In the genomic region with DNA sequence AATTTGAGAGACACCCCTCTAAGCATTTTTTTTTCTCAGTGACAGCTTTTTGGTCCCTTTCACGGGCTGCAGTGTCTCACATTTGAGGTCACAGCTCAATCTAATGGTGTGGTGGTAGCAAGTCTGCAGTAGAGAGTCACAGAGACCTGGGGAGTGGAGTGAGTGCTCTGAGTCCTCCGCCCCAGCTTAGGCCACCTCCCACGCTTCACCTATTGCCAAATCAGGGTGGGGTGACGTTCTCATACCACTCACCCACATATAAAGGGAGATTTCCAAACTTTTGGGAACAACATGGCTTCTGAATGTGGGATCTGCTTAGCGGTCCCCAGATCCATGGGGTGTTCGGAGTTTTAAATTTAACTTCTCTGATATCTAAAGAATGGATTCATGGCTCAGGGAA, we compare ENCODE assay signal across 20 mouse cellular contexts.
DNase-seq lines count a peak whose midpoint lies in the region; ATAC-seq and TF ChIP-seq lines count a peak whose summit lies in the region.
"Had no signal": no experiment of that assay in that cellular context is flagged by ENCODE, and none has a peak within 500 bp of the region (broad histone marks: within the 10 kb centered on the region; RNA-seq: fewer than 3 reads in every experiment).

No protein-coding gene starts in this region.

- H3K27me3 ChIP-seq in embryonic facial prominence, embryonic 13.5 days = no peaks in the 10 kb centered on the region
- no peaks in the 10 kb centered on the region for H3K27me3 ChIP-seq in embryonic facial prominence, embryonic 10.5 days (replicated peaks; ENCODE audit: low read depth, poor library complexity, severe bottlenecking)
- no peaks in the 10 kb centered on the region for H3K27me3 ChIP-seq in thymus, adult 2 months (ENCODE audit: control insufficient read depth, insufficient read depth, low read length)
- no peaks in the 10 kb centered on the region for H3K27me3 ChIP-seq in lung, embryonic 15.5 days
- H3K27me3 ChIP-seq in stomach, embryonic 16.5 days (ENCODE audit: control insufficient read depth, insufficient read depth, low read length) = no peaks in the 10 kb centered on the region
- H3K27me3 ChIP-seq: embryonic facial prominence, embryonic 15.5 days; limb, embryonic 13.5 days; midbrain, embryonic 13.5 days; neural tube, embryonic 13.5 days had no signal

- no peak overlapping the region for H3K4me3 ChIP-seq in embryonic facial prominence, embryonic 13.5 days
- no peak overlapping the region for H3K4me3 ChIP-seq in embryonic facial prominence, embryonic 10.5 days
- H3K4me3 ChIP-seq in thymus, adult 2 months (ENCODE audit: control insufficient read depth, insufficient read depth, low read length) = no peak overlapping the region
- no peak overlapping the region for H3K4me3 ChIP-seq in lung, embryonic 15.5 days
- H3K4me3 ChIP-seq in stomach, embryonic 16.5 days (replicated peaks; ENCODE audit: low read length) = no peak overlapping the region
- H3K4me3 ChIP-seq: embryonic facial prominence, embryonic 15.5 days; limb, embryonic 13.5 days; midbrain, embryonic 13.5 days; neural tube, embryonic 13.5 days had no signal

- no peak for TF ChIP-seq CTCF in thymus, adult 2 months (IDR thresholded peaks at IDR 0.05; ENCODE audit: borderline replicate concordance, control insufficient read depth, extremely low read depth, insufficient read depth, low read length, poor library complexity)

- peak overlapping the region; percentile 28; the same call in 1 of the 2 replicates for H3K27ac ChIP-seq in embryonic facial prominence, embryonic 13.5 days
- no peak overlapping the region for H3K27ac ChIP-seq in embryonic facial prominence, embryonic 10.5 days (replicated peaks)
- H3K27ac ChIP-seq in thymus, adult 2 months (ENCODE audit: control insufficient read depth, insufficient read depth, low read length) = peak overlapping the region; percentile 29; the same call in 1 of the 2 replicates
- no peak overlapping the region for H3K27ac ChIP-seq in lung, embryonic 15.5 days
- H3K27ac ChIP-seq in stomach, embryonic 16.5 days (ENCODE audit: low read length) = no peak overlapping the region
- H3K27ac ChIP-seq: embryonic facial prominence, embryonic 15.5 days; hindbrain, embryonic 14.5 days; limb, embryonic 13.5 days; midbrain, embryonic 13.5 days; neural tube, embryonic 13.5 days had no signal

- no peak for DNase-seq in embryonic facial prominence, embryonic 10.5 days (ENCODE audit: low spot score)
- DNase-seq in thymus, adult 2 months = no peak
- DNase-seq in thymus, postnatal 36 days = no peak
- no peak for DNase-seq in frontal cortex, postnatal 36 days (ENCODE audit: low spot score in 2 of 2)
- DNase-seq in layer of hippocampus, postnatal 10 days (ENCODE audit: low spot score in 2 of 2) = no peak
- DNase-seq: adrenal gland, postnatal 14 days; cerebellum, postnatal 10 days; gastrocnemius, postnatal 10 days; heart, postnatal 14 days; kidney, adult 11 months; kidney, postnatal 10 days; layer of hippocampus, postnatal 36 days had no signal

- no peaks in the 10 kb centered on the region for H3K9me3 ChIP-seq in embryonic facial prominence, embryonic 13.5 days
- no peaks in the 10 kb centered on the region for H3K9me3 ChIP-seq in embryonic facial prominence, embryonic 10.5 days
- no peaks in the 10 kb centered on the region for H3K9me3 ChIP-seq in lung, embryonic 15.5 days
- H3K9me3 ChIP-seq in stomach, embryonic 16.5 days (replicated peaks; ENCODE audit: control insufficient read depth, low read length) = no peaks in the 10 kb centered on the region
- H3K9me3 ChIP-seq: embryonic facial prominence, embryonic 15.5 days; limb, embryonic 13.5 days; midbrain, embryonic 13.5 days; neural tube, embryonic 13.5 days had no signal

- no peak overlapping the region for H3K4me2 ChIP-seq in embryonic facial prominence, embryonic 13.5 days
- peak overlapping the region; percentile 17; the same call in 1 of the 2 replicates for H3K4me2 ChIP-seq in lung, embryonic 15.5 days
- H3K4me2 ChIP-seq in stomach, embryonic 16.5 days (ENCODE audit: low read depth, low read length) = peak overlapping the region; percentile 19; the same call in 1 of the 2 replicates
- H3K4me2 ChIP-seq: embryonic facial prominence, embryonic 15.5 days; hindbrain, embryonic 14.5 days; limb, embryonic 13.5 days; midbrain, embryonic 13.5 days; neural tube, embryonic 13.5 days had no signal

- H3K9ac ChIP-seq in embryonic facial prominence, embryonic 13.5 days = no peak overlapping the region
- H3K9ac ChIP-seq in lung, embryonic 15.5 days = no peak overlapping the region
- H3K9ac ChIP-seq in stomach, embryonic 16.5 days (ENCODE audit: low read length) = no peak overlapping the region
- H3K9ac ChIP-seq: embryonic facial prominence, embryonic 15.5 days; hindbrain, embryonic 14.5 days; limb, embryonic 13.5 days; midbrain, embryonic 13.5 days; neural tube, embryonic 13.5 days had no signal

- 77% methylated on average over 6 of the region's 6 CpGs for WGBS in embryonic facial prominence, embryonic 13.5 days
- WGBS in embryonic facial prominence, embryonic 10.5 days = 81% methylated on average over 6 of the region's 6 CpGs
- 69% methylated on average over 6 of the region's 6 CpGs for WGBS in thymus, adult 2 months
- 65% methylated on average over 6 of the region's 6 CpGs for WGBS in lung, embryonic 15.5 days
- WGBS in stomach, embryonic 16.5 days = 57% methylated on average over 6 of the region's 6 CpGs

- H3K4me1 ChIP-seq in embryonic facial prominence, embryonic 13.5 days = peaks cover 34% of the 10 kb centered on the region
- H3K4me1 ChIP-seq in embryonic facial prominence, embryonic 10.5 days = peaks cover 23% of the 10 kb centered on the region
- H3K4me1 ChIP-seq in thymus, adult 2 months (replicated peaks; ENCODE audit: control insufficient read depth, insufficient read depth, low read length) = peaks cover 41% of the 10 kb centered on the region
- 0 out of 2 replicates have a peak, but pooled peaks cover 6% of the 10 kb centered on the region for H3K4me1 ChIP-seq in lung, embryonic 15.5 days
- no peaks in the 10 kb centered on the region for H3K4me1 ChIP-seq in stomach, embryonic 16.5 days (ENCODE audit: control insufficient read depth, insufficient read depth, low read length)

- no peaks in the 10 kb centered on the region for H3K36me3 ChIP-seq in embryonic facial prominence, embryonic 13.5 days
- H3K36me3 ChIP-seq in embryonic facial prominence, embryonic 10.5 days (replicated peaks) = no peaks in the 10 kb centered on the region
- H3K36me3 ChIP-seq in thymus, adult 2 months (ENCODE audit: control insufficient read depth, insufficient read depth, low read length) = no peaks in the 10 kb centered on the region
- no peaks in the 10 kb centered on the region for H3K36me3 ChIP-seq in lung, embryonic 15.5 days
- no peaks in the 10 kb centered on the region for H3K36me3 ChIP-seq in stomach, embryonic 16.5 days (ENCODE audit: control insufficient read depth, insufficient read depth, low read length)
- H3K36me3 ChIP-seq: embryonic facial prominence, embryonic 15.5 days; limb, embryonic 13.5 days; midbrain, embryonic 13.5 days; neural tube, embryonic 13.5 days had no signal

- no peak for ATAC-seq in embryonic facial prominence, embryonic 13.5 days (ENCODE audit: insufficient number of reproducible peaks, insufficient read depth, low FRiP score, low TSS enrichment, low read depth)
- ATAC-seq in lung, embryonic 15.5 days (ENCODE audit: borderline replicate concordance, extremely low read depth, low FRiP score, low TSS enrichment) = no peak
- ATAC-seq in stomach, embryonic 16.5 days (ENCODE audit: insufficient read depth, low FRiP score) = no peak
- ATAC-seq: midbrain, embryonic 13.5 days had no signal

- no peak for TF ChIP-seq POLR2A in thymus, adult 2 months (IDR thresholded peaks at IDR 0.05; ENCODE audit: control insufficient read depth, extremely low read depth, insufficient read depth, low read length, poor library complexity)

Comparison
In these comparisons a context has a peak if more than half of its experiments do, and no peak if none do; other contexts are left out.
1. H3K27ac ChIP-seq: peak in embryonic facial prominence, embryonic 13.5 days (single experiment) and thymus, adult 2 months (single experiment); none in embryonic facial prominence, embryonic 10.5 days (single experiment), lung, embryonic 15.5 days (single experiment) and stomach, embryonic 16.5 days (single experiment).